Mouse (Mus musculus): Measurements from ENCODE around the gene Dab1.

- TF ChIP-seq POLR2A (IDR thresholded peaks at IDR 0.05; ENCODE audit: low read depth, low read length) (no peak), CTCF (IDR thresholded peaks at IDR 0.05; ENCODE audit: extremely low read depth, insufficient read depth, insufficient read length, insufficient replicate concordance) (no peak)
These were observed 747.3 kb downstream of the Dab1 start for GRCm38 (mm10) chr4:104366491-104366890.

Measured in spleen, adult 2 months (tissue).